Mouse (Mus musculus): ENCODE measurements around the gene Mycbpap.

Mycbpap gene

DNA sequence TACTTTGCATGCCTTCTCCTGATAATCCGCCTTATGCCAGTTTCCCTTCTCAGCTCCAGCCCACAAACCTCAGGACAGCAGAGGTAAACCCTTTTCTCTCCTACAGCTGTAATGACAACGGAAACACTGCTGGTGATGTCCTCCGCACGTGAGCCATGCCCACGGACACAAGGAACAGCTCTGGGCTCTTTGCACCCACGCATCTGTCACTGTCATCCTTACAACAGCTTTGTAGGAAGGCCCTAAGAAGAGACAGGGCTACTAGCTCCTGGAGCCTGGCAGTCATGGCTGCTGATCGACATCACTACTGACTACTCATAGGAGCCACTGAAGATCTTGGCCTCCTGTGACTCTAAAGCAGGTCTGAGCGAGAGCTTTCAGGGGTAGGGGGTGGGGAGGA lies 11.6 kb upstream of the Mycbpap start:
- DNase-seq (ENCODE audit: low spot score) = no peak

DNA sequence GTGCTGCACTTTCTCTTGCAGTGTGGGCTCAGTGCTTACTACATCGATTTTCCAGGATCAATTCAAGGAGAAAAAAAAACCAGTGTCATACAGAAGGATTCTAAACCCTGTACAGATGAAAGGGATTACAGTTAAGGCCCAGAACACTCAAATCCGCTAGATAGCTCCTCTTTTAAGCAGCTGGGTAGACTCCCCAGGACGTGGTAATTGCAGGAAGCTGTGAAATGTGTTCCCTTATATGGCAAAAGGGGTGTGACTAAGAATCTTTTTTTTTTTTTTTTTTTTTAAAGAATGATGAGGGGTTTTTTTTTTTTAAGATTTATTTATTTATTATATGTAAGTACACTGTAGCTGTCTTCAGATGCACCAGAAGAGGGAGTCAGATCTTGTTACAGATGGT lies 7.3 kb upstream of the Mycbpap start:
- no peak for DNase-seq (ENCODE audit: low spot score)

GRCm38 (mm10) chr11:94526171-94526879 lies 4.8 kb upstream of the Mycbpap start:
- DNase-seq (ENCODE audit: low spot score) = no peak

GRCm38 (mm10) chr11:94513452-94513851 lies 8.1 kb downstream of the Mycbpap start:
- no peak for DNase-seq (ENCODE audit: low spot score)

- no peak for DNase-seq (ENCODE audit: low spot score)
Observed at GRCm38 (mm10) chr11:94508976-94509375, 12.6 kb downstream of the Mycbpap start.

GRCm38 (mm10) chr11:94501482-94501881 lies 20.1 kb downstream of the Mycbpap start:
- no peak for DNase-seq (ENCODE audit: low spot score)

GRCm38 (mm10) chr11:94500362-94500761 lies 21.2 kb downstream of the Mycbpap start:
- DNase-seq (ENCODE audit: low spot score) = no peak

DNA sequence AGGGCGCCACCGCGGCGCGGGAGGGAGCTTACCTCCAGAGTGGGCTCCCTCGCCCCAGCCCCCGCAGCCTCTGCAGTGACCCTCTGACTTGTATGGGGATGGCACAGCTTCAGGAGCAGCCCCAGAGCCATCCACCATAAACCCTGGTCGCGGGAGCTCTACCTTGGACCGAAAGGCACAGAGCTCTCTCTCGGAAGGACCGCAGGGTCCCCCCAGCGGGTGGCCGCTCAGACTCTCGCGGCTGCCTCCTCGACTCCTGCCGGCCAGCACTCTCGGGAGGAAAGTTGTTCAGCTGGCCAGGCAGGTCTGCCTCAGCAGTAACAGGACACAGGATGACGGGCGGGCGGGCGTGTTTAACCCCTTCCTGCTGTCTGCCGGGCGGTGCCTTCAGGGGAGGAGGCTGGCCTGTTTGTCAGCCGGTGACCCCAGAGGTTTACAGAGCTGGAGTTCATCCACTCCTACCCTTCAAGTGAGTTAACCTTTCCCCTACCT lies 21.8 kb downstream of the Mycbpap start, which contains the start of gene Epn3:
Gene Epn3 (minus strand): TSS at position 314 of the 492 bp plus-strand sequence.
- no peak for DNase-seq (ENCODE audit: low spot score)

DNA sequence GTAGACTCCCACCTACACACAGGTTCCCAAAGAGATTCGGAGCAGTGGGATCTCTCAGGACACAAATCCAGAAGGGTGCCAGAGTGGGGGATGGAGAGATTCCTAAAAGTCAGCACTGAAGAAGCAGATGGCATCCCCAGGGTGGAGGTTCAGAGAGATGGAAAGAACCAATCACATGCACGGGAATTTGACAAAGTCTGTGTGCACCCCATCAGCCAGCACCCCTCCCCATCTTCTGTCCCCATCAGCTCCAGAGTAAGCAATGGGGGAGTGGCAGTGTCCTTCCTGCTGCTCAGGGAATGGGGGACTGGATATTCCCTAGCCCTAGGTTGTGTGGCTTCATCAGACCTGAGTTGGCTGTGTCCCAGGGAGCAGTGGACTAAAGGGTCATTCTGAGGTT lies 22.5 kb downstream of the Mycbpap start:
- DNase-seq (ENCODE audit: low spot score) = no peak

GRCm38 (mm10) chr11:94498093-94498996 lies 23.2 kb downstream of the Mycbpap start:
- no peak for DNase-seq (ENCODE audit: low spot score)

DNA sequence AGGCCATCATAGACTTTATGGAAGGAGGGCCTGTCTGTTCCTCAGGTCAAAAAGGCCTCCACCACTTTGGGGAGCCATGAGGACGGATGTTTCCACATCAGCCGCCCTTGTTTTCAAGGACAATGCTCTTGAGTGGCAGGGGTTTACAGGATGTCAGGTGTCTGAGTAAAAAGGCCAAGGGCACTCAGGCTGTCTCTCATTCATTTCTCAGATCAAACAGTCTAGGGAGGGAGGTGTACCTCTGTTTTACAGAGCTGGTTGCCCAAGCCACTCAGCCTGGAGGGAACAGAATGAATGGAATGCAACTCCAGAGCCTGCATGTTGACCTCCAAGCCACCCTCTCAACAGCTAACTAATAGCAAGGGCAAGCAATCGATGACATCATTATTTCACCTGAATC lies 26.1 kb downstream of the Mycbpap start:
- DNase-seq (ENCODE audit: low spot score) = no peak

DNA sequence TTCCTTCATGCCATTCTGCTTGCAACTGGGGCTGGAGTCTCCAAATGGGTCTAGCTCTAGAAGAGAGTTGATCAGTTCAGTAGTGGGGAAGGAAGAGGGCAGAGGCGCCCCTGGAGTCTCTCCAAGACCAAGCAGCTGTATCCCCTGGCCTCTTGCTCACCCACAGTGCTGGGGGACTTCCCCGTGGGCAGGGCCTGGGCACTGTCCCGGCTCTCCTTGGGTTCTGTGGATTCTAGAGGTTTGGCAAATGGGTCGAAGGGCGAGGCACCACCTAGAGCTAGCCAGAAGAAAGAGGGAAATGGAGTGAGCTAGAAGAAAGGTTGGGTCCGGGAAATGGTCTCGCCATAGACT lies 29.8 kb downstream of the Mycbpap start:
- no peak for DNase-seq (ENCODE audit: low spot score)

DNA sequence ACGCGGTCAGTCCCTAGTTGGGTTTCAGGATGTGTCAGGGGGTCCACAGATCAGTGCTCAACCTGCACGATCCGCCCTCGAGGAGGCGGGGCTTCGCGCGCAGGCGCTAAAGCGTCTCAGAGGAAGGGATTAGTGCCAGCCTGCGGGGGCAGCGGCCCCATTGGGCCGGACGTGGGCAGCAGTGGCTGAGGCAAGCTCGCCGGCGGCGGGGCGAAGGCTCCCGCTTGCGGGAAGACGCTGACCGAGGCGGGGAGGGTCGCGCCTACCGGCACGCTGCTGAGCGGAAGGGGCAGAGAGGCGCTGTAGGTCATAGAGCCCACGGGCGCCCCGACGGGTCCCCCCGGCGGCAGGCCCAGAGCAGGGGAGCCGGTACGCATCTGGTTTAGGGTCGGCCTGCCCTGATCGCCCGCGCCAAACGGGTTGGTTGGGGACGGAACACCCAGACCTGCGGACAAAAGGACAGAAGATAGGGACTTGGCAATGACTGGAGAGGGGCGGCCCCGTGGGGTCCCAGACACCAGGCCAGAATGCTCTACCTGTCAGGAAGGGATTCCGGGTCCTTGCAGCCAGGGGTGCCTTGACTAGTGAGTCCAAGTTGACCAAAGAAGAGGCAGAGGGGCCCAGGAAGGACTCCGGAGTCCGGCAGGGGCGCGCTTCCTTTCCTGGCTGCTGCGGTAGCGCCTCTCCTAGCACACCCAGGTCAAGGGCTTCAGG lies 30.4 kb downstream of the Mycbpap start:
- DNase-seq (ENCODE audit: low spot score) = no peak

DNA sequence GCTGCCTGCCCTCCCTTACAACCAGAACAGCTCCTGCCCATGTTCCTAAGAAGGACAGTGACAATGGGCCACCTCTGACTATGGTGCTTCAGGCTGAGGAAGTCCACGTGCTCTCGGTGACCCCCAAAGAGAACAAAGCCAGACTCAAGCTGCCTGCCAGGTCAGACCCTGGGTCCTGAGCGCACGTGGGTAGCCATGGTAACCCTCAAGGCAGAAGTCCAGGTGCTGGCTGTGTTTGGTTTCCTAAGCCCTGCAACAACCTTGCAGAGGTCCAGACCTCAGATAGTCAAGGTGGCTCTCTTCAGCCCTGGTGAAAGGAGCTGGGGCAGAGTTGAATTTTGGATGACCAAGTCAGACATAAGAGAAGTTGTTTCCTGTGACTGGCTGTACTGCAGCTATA lies 31.8 kb downstream of the Mycbpap start:
- DNase-seq (ENCODE audit: low spot score) = no peak

GRCm38 (mm10) chr11:94488767-94489533 lies 32.6 kb downstream of the Mycbpap start:
- no peak for DNase-seq (ENCODE audit: low spot score)

DNA sequence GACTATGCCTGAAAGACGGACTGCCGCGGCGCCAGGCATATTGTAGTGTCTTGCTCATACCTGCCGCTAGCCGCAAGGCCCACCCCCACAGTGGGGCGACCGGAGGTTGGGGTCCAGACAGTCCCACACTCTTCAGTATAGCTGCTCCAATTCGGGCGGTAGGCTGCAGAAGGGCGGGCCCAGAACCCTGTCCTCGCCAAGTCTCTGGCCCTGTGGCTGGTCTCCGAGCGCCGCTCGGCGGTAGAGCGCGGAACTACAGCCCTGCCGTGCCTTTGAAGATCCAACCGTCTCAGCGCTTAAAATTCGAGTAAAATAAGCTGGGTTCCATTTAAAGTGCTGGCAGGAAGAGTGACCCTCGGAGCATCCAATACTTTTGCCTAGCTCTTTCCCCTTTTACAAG lies 35.5 kb downstream of the Mycbpap start, which contains the start of gene Spata20:
Gene Spata20 (minus strand): TSS at position 179 of the 400 bp plus-strand sequence.
- DNase-seq (ENCODE audit: low spot score) = peak; percentile 67

- no peak for DNase-seq (ENCODE audit: low spot score)
Observed at GRCm38 (mm10) chr11:94485223-94485622, 36.3 kb downstream of the Mycbpap start.

DNA sequence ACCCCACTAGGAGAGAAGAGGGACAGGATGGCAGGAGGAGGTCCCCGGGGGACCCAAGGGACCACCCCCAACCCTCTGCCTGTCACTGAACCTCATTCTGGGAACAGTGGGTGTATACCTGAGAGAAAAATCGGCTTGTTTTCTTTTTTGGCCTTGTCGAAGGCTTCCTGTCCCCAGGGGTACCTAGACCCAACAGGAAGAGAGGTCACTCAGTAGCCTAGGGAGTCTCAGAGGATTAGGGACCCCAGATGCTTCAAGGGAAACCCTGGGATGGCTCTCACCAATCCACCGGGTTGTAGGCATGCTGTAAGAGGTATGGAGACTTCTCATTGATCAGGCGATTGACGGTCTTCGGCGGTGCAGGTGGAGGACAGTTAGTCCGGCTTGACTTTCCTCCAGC lies 36.9 kb downstream of the Mycbpap start:
- DNase-seq (ENCODE audit: low spot score) = no peak

DNA sequence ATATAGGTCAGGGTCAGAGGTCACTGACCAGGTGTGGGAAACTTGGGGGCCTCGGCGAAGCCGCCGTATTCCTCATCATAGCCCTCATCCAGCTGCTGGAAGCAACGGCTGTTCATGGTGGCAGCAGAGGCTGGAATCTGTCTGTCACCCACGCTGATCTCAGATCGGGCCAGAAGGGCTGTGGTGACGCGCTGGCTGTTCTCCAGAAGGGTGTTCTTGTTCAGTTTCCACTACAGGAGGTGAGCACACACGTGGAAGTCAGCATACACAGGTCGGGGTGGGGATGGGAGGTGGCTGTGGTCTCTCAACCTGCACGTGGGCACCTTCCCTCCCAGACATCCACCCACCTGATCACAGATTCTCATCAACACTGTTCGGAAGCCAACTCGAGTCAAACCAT lies 37.6 kb downstream of the Mycbpap start:
- no peak for DNase-seq (ENCODE audit: low spot score)

- DNase-seq (ENCODE audit: low spot score) = no peak
Observed at GRCm38 (mm10) chr11:94483436-94483835, 38.1 kb downstream of the Mycbpap start.

DNA sequence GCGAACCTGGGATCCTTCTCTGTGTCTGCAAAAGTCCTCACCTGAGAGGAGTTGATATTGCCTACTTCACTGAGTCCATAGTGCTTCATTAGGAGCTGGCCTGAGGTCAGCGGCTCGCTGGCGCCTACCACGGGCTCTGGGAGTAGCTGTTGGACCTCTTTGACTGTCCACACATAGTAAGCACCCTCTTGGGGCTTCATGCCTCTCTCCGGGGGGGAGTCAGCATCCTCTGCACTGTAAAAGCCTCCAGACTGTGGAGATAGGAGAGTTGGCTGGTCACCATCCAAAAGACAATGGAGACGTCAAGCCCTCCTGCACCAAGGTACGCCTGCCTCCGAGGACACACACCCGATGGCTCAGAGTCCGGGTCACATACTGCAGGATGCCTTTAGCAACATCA lies 38.8 kb downstream of the Mycbpap start:
- no peak for DNase-seq (ENCODE audit: low spot score)

GRCm38 (mm10) chr11:94481963-94482362 lies 39.6 kb downstream of the Mycbpap start:
- no peak for DNase-seq (ENCODE audit: low spot score)

Measured in T-cell, adult 2 months (primary cell).